Mouse (Mus musculus): ENCODE data around the gene Mybpc2. TPM values are rescaled to one million over a fixed set of nuclear protein-coding genes. Genes with fewer than 3 reads are reported as not detected.

The Mybpc2 gene
- total RNA-seq, 2 experiments from 2014 or later, result 0.10 TPM; not detected in 1

- no peak for DNase-seq (ENCODE audit: low spot score in 2 of 2)
These were observed 59.3 kb downstream of the Mybpc2 start, which contains the start of gene Aspdh for GRCm38 (mm10) chr7:44465111-44465510. TSS of gene Aspdh (plus strand) at chr7:44465391.

GRCm38 (mm10) chr7:44464511-44464910 is 59.9 kb downstream of the Mybpc2 start:
- peak; percentile 83 to 89 for DNase-seq (ENCODE audit: low spot score in 2 of 2)

GRCm38 (mm10) chr7:44463556-44464225 is 60.8 kb downstream of the Mybpc2 start:
- no peak for DNase-seq (ENCODE audit: low spot score in 2 of 2)

- DNase-seq (ENCODE audit: low spot score in 2 of 2), result no peak
These were observed 61.4 kb downstream of the Mybpc2 start for GRCm38 (mm10) chr7:44463056-44463425.

GRCm38 (mm10) chr7:44462218-44463055 is 62.0 kb downstream of the Mybpc2 start:
- peak in 1 of 2 experiments; percentile 24 for DNase-seq (ENCODE audit: low spot score in 2 of 2)

- no peak for DNase-seq (ENCODE audit: low spot score in 2 of 2)
These were observed 62.8 kb downstream of the Mybpc2 start for GRCm38 (mm10) chr7:44461503-44462217.

GRCm38 (mm10) chr7:44460767-44461502 is 63.5 kb downstream of the Mybpc2 start:
- DNase-seq (ENCODE audit: low spot score in 2 of 2), result no peak

- DNase-seq (ENCODE audit: low spot score in 2 of 2), result no peak
These were observed 64.4 kb downstream of the Mybpc2 start for GRCm38 (mm10) chr7:44460067-44460466.

GRCm38 (mm10) chr7:44456302-44456701 is 68.2 kb downstream of the Mybpc2 start:
- DNase-seq (ENCODE audit: low spot score in 2 of 2), result no peak

GRCm38 (mm10) chr7:44453256-44453655 is 71.2 kb downstream of the Mybpc2 start:
- DNase-seq (ENCODE audit: low spot score in 2 of 2), result no peak

Small RNA genes lying within 50 kb of the gene (microRNA-seq; reads per million reads assigned to microRNA genes)
- 2.9 to 4.0 reads per million in 2 experiments for gene Mir7052
- gene Mir7053, result 0.45 to 0.57 reads per million in 2 experiments

Other genes starting within 250 kb of the Mybpc2 start
- 1 to 10 TPM; 2.5 to 2.8 TPM for gene Clec11a, start 217.8 kb downstream of the Mybpc2 start, total RNA-seq (2021)
- 100 to 1,000 TPM; 566 to 582 TPM for gene Shank1, start 214.4 kb downstream of the Mybpc2 start, total RNA-seq (2021)
- gene Syt3, start 140.6 kb downstream of the Mybpc2 start, total RNA-seq (2021), result 10 to 100 TPM; 95.5 to 98.4 TPM
- 1 to 10 TPM; 2.3 TPM for gene 1700008O03Rik, start 138.8 kb downstream of the Mybpc2 start, total RNA-seq (2021)
- 100 to 1,000 TPM; 299 to 301 TPM for gene Lrrc4b, start 95.6 kb downstream of the Mybpc2 start, total RNA-seq (2021)
- gene Aspdh, start 59.3 kb downstream of the Mybpc2 start, total RNA-seq (2021), result 10 to 100 TPM; 15.0 to 15.4 TPM
- gene Josd2, start 56.7 kb downstream of the Mybpc2 start, total RNA-seq (2021), result 10 to 100 TPM; 60.7 to 64.3 TPM
- gene Emc10, start 28.1 kb downstream of the Mybpc2 start, total RNA-seq (2021), result 100 to 1,000 TPM; 163 to 173 TPM
- 10 to 100 TPM; 29.8 to 48.4 TPM for gene Fam71e1, start 28.1 kb downstream of the Mybpc2 start, total RNA-seq (2021)
- not detected for gene Spib, start 7.4 kb upstream of the Mybpc2 start, total RNA-seq (2021)
- gene Pold1, start 24.2 kb upstream of the Mybpc2 start, total RNA-seq (2021), result 1 to 10 TPM; 5.8 to 8.8 TPM
- 10 to 100 TPM; 58.7 to 63.2 TPM for gene Nr1h2, start 29.3 kb upstream of the Mybpc2 start, total RNA-seq (2021)
- gene Napsa, start 47.7 kb upstream of the Mybpc2 start, total RNA-seq (2021), result under 1 TPM in 1 of 2 experiments, not detected in 1; 0.30 TPM
- gene Kcnc3, start 66.0 kb upstream of the Mybpc2 start, total RNA-seq (2021), result 100 to 1,000 TPM; 146 to 149 TPM
- 10 to 100 TPM; 20.9 to 24.6 TPM for gene Myh14, start 146.2 kb upstream of the Mybpc2 start, total RNA-seq (2021)
- gene Izumo2, start 184.1 kb upstream of the Mybpc2 start, total RNA-seq (2021), result not detected
- gene Vrk3, start 223.8 kb upstream of the Mybpc2 start, total RNA-seq (2021), result 10 to 100 TPM; 31.8 to 33.4 TPM
- under 1 TPM; 0.24 to 0.25 TPM for gene Zfp473, start 226.4 kb upstream of the Mybpc2 start, total RNA-seq (2021)